Mouse (Mus musculus) monocyte, adult 5-6 weeks (primary cell): ENCODE measurements around the gene Lrmp. TPM values are rescaled to one million over a fixed set of nuclear protein-coding genes. Genes with fewer than 3 reads are reported as not detected.

ENCODE experiments used
- ATAC-seq: fragments of 153-309, 156-312 bp; replicated peaks from 2 replicates; pipeline ENCODE4 v1.8.0; 2017; ENCODE audit warnings: mild to moderate bottlenecking; ENCODE audit not compliant: low TSS enrichment, insufficient number of reproducible peaks, severe bottlenecking, poor library complexity, low FRiP score
- total RNA-seq: library from RNA; stranded (forward); fragments of 200-1000, 200-491, 200-594 nt; gene quantifications from 3 replicates; pipeline ENCODE4 v1.2.3, GENCODE M21; 2017

The Lrmp gene
- total RNA-seq, 1 experiment from 2014 or later = 293 TPM

DNA sequence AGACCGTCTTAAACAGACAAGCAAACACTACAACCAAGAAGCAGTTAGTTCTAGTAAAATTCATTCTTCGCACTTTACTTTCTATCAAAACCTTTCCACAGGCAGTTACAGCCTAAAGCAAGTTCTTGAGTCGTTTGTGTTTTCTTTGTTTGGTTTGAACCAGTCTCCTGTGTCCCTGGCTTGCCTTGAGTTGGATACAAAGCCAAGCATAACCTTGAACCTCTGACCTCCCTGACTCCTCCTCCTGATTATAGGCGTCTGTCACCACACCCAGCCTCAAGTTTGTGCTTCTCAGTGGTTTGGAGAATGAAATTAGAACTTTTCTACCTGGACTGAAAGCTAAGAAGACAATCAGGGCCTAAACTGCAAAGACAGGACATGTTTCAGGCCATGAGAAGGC is 21.0 kb upstream of the Lrmp start:
- ATAC-seq = no peak

DNA sequence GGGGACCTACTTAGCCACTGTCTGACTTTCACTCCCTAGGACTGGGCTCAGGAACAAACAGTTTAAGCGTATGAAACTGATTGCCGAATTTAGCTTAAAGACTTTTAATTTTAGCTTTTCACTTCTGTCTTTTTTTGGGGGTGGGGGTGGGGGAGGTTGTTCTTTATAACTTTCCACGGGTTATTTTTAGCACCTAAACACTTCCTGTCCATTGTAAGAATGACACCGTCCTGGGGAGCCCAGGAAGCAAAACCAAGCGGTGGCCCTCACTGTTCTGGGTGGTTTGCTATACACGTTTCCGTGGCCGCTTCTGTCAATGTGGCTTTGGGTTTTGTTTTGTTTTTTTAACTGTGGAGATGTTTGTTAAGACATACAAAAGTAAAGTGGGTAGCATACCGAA is 14.5 kb upstream of the Lrmp start:
- ATAC-seq = peak; percentile 57; the same call in 1 of the 2 replicates

DNA sequence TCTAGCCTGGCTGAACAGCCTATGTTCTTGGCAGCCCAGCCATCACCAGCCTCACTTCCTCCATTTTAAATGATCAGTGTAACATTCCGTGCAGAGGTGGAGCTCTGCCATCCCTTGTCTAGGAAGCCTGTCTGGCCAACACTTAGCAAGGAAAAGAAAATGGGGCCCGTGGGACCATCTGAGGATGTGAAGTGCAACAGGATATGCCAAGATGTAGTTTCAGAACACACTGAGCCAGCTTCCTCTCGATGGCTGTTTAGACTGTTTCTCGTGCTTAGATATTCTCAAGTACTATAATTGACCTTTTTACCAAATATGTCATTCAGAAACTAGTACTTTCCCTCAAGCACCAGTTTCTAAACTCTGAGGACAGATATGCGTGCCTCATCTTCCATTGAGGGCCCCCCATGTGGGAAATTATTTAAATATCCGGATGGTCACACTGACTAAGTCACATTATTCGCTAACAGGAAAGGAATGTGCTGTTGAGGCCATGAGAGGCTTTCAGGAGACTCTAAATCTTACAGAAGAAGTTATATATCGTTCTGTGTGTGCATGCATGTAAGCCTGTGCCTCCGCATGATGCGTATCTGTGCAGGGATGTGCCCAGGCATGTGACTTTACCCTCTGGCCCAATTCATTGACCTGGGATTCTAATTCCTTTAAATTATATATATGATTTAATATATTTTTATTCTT is 11.1 kb upstream of the Lrmp start:
- ATAC-seq = no peak

DNA sequence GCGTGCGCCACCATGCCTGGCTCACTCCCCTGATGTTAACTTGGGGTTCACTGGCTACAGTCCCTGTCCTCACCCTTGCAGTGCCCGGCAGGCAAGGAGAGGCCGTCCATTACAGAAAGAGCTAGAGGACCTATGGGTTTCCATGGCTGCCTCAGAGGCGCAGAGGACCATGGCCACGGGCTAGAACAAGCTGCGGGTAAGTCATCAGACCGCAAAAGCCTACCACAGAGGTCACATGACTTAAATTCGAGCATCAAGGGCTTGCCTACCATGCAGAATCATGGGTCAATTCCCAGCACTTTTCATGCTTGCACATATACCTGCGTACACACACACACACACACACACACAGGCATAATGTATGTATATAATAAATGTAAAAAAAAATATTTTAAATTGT is 10.0 kb upstream of the Lrmp start:
- ATAC-seq = no peak

DNA sequence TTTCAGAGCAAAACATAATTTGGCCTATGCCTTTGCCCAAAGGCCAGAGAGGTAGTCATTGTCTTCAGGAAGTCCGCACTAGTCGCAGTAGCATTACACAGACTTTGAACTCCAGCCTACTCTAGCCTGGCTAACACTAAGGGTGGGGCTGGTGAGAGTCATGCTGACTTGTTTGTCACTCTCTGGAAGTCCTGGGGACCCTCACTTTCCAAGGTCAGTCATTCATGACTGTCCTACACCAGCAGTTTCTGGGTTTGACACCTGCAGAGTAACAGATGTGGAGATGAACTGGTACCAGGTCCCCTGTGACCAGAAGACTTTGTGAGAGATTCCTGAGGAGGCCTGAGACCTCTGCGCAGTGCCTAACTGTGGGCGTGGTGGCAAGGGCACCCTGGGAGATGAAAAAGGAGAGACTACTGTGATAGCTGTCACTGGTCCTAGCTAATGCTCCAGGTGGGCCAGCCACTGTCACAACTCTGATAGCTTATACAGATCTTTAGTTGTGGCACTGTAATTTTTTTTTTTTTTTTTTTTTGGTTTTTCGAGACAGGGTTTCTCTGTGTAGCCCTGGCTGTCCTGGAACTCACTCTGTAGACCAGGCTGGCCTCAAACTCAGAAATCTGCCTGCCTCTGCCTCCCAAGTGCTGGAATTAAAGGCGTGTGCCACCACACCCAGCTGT is 9.2 kb upstream of the Lrmp start:
- ATAC-seq = no peak

DNA sequence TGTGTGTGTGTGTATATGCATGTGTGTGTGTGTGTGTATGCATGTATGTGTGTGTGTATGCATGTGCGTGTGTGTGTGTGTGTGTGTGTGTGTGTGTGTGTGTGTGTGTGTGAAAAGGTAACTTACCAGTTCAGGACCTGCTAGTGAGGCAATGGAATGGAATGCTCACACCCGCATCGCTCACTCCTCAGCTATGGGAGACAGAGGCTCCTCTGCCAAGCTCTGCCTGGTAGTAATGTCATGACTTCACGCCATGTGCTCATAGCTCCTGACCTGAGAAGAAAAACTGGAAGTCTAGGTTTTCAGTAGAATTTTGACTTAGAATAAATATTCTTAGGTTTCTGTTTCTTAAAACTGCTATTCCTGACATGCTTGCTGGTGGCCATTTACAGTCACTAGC is 4.7 kb upstream of the Lrmp start:
- no peak for ATAC-seq

DNA sequence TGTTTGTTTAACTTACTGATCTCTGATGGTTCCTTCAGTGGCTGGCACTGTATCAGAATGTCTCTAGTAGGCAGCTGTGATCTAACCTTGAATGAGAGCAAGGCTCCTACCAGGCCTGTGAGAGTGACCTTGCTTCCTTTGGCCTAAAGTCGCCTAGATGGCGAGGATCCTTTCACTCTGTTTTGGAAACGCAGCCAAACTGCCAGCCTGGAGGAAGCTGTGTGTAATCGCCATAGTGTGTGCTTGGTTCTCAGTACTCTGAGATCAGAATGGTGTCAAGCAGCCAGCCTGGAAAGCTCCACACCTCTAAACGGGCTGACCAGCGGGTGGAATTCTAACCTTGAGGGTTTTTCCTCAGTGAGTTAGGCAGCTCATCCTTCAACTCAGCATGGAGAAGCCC is 2.6 kb upstream of the Lrmp start:
- no peak for ATAC-seq

DNA sequence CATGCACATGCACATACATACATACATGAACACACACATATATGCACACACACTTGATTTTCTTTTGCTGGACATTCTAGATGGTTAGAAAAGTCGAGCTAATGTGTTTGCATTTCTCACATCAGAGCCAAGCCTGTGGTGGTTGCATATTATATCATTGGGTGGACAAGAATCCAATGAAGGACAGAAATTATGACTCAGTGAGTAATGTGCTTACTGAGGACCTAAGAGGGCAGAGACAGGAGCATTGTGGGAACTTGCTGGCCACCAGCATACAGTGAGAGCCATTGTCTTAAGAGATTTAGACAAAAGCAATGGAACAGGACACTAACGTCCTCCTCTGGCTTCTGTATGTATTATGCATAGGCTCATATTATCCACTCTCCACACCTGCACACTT is 892 bp upstream of the Lrmp start:
- no peak for ATAC-seq

DNA sequence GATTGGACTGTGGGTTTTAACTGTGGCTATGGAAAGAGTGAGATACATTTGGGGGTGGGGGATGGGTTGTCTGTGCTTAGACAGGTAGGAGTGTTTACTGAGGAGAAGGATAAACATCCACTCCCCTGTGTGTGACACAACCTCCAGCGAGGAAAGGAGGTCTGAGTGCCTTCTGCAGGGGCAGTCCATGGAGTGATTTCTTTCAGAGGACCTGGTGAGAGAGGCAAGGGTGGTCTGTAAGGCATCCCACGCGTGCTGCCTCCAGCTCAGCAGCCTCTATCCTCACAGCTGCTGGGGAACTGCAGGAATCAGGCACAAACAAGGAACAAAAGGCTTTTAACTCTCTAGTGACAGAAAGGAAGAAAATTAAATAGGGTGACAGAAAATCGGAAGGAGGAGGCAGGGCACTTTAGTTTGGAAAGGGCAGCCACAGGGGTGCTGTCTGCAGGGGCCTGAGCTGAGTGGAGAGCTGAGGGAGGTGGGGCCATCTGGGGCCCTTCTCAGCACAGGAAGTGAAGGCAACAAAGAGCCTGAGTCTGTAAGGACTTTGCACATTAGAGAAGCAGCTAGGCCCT is 732 bp downstream of the Lrmp start:
- no peak for ATAC-seq

DNA sequence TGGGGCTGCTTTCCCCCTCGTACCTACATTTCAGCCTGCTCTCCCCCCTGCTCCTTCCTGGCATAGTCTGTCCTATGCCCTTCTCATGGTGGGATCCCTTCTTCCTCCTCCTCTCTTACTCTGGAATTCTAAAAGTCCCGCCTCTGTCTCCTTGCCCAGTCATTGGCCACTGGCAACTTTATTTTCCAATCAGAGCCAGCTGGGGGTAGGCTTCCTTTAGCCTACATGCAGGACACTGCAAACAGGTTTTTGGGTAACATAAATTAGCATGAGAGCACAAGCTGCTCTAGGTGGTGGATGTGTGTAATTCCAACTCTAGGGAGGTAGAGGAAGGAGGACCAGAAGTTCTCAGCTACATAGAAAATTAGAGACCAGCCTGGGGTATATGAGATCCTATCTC is 4.6 kb downstream of the Lrmp start:
- no peak for ATAC-seq

DNA sequence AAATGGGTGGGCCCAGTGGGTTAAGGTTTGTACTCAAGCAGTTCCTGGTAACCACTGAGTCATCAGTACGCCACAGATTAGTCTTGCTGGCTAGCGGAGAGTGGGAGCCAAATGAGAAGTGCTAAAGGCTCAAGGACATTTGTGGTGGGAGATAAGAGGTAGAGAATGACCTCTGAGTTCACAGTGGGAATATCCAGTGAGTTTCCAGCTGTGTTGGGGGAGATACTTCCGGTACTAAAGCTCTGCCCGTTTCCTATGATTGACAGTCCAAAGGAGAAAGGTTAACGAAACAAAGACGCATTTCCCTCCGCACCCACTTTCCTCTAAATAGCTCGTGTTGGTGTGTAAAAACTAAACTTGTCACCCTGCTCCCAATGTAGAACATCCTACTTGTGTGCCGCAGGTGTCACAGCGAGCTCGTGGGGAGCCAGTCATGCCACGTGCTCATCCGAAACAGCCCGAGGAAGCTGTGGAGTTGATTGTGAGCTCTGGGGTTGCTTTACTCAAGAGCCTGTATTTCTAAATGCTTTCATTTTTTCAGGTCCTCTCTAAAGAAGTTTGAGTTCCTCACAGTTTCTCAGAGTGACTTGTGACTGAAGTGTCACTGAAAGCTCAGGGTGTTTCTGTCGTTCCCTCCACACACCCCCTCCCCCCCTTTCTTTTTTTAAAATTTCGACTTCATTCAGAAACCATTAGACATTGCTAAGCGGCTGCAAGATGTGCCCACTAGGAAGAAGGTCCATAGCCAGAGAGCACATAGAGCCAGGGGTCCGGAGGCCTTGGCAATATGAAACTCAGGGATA is 5.5 kb downstream of the Lrmp start:
- ATAC-seq = peak; percentile 33; the same call in 1 of the 2 replicates

DNA sequence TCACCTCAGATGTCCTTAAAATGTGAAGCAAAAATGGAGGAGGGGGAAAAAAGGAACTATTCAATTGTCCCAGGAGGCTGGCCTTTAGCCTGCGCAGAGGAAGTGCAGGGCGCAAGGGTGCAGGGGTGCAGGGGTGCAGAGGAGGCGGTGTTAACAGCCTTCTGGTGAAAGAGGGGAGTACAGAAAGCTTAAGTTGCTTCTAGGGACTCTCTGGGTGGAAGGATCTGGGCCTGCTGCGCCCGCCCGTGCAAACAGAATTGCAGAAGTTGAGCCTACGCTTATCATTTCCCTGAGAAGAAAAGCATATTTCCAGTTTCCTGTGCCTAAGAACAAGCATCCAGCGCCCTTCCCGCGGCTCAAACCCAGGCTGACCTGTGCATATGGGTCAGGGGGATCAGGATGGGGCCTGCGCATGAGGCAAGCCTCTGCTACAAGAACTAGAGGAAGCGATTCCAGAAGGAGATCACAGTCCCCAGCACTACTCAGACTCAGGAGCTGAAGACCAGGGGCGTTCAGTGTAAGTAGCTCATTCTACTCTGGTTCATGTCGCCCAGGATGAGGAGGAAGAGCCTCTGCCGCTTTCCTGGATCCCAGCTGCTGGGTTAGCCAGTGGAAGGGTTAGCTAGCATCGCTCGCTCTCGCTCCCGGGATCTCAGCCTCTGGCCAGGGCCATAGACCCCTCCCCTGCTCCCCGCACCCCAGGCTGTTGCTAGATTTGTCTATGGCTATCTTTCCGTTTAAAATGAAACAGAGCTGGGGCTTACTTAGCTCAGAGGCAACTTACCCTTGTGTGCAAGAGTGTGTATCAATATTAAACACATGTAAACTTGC is 6.4 kb downstream of the Lrmp start:
- ATAC-seq = peak; percentile 88

DNA sequence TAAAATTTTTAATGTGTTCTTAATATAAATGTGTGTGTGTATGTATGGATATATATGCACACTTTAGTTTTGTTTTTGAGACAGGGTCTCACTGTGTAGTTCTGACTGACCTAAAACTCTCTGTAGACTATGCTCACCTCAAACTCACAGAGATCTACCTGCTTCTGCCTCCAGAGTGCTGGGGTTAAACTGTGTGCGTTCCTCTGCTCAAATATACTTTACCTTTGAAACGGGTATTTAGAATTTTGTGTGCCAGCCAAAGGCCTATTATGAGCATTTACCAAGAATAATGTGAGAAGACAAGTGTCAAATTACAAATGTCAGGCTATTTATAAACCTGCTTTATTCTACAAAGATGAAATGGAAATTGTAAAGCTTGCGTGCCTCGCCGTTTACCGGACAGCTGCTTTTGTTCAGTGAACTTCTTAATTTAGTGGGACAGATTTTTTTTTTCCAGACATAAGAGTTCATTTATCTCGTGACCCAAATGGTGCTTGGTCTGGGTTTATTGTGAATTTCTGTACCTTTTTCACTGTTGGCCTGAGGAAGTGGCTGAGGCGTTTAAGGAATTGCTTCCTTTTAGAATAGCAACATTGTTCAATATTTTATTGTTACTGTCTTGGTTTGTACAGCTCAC is 7.1 kb downstream of the Lrmp start:
- ATAC-seq = no peak

DNA sequence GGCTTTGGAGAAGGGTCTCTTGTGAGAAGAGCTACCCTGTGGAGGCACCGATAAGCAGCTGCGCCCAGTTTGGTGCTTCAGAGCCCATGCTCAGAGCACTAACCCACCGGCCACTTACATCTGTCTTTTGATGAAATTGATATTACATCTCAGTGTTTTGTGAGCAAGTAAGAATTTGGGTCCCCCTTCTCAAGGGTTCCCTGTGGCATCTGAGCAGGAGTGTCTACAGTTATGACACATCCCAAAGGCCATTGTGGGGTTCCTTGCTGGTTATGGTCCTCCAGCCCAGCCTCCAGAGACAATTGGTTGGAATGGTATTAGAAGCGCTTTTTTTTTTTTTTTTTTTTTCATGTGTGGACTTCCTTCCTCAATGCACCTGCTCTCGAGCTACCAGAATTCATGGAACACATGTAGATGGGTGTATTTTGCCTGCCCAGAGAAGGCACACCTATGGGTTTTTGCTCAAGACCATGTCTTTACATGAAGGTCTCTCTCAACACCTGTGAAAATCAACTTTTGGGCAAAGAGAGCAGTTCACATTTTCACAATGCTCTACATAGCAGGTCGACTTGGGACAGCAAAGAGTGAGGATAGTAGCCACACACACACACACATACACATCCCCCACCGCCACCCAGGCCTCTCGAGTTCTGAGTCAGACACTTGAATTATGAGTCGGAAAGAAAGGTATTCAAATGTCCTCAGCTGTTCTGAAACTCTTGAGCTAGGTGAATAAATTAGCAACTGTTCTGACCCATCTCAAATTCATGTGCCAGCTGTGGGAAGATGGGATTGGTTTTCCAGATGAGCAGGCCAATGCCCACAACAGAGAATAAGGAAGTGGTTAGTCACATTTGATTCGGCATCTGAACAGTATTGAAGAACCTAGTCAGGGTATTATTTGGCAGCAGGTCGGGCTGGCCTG is 7.9 kb downstream of the Lrmp start:
- ATAC-seq = no peak

DNA sequence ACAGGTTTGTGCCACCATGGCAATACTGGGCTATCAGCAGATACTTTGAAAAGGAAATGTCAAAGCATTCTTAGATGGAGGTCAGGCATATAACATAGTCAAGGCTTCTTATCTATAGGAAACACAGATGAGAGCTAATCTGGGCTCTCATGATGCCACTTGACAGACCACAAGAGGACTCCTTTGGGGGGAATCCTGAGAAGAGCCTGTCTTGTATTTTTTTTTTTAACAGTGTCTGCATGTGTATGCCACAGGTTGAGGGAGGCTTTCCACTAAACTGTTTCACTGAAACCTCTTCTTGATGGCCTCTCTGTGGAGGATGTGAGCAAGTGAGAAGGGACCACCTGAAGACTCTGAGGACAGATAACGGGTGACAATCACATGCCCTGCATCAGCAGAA is 9.2 kb downstream of the Lrmp start:
- no peak for ATAC-seq

DNA sequence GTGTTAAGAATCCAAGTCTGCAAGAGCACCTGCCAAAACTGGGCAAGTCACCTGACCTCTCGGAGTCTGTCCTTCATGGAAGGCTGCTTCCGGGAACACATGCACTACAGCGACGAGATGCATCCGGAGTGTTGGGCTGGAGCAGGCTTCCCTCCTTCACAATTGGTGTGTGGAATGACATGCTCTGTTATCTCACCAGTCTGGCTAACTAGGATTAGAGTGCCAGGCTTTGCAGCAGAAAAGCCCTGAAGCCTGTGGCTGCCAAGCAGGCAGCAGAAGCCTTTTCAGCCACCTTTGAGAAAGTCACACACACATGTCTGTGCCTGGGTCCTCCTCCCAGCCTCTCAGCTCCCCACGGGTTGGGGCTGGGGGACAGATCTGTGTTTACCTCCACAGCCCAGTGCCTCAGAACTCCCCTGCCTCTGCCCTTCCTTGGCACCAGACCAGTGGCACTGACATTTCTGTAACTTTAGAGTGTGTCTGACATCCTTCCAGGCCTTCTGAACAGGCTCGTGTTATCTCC is 10.2 kb downstream of the Lrmp start:
- no peak for ATAC-seq

DNA sequence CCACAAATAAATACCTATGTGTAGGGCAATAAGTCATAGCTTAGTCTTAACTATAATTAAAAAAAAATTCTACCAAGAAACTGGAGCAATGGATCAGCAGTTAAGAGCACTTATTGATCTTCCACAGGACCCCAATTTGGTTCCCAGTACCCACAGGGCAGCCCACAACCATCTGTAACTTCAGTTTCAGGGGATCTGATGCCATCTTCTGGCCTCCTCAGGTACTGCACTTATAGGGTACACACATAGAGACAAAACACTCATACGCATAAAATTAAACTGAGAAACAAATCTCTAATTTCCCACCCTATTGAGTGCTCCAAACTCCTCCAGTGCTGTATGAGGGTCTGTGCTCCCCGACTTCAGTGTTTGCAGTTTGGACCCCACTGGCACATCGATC is 12.2 kb downstream of the Lrmp start:
- no peak for ATAC-seq
